Mouse (Mus musculus) left cerebral cortex, postnatal 10 days (tissue): ENCODE measurements around the gene Apoa2. TPM values are rescaled to one million over a fixed set of nuclear protein-coding genes. Genes with fewer than 3 reads are reported as not detected.

ENCODE experiments used
- DNase-seq, 2 experiments: peaks; one replicate each; pipeline ENCODE4 v3.0.0; 2021 to 2022; ENCODE audit warnings: low spot score in 2 of 2, mixed read lengths in 1 of 2; ENCODE audit errors: extremely low spot score in 1 of 2
- intact Hi-C: fragments of 180-260 bp; cut with DNase I; formaldehyde crosslinking; loops from one replicate; pipeline ENCODE4 v1.15.1; 2025
- total RNA-seq, 2 experiments: library from RNA; stranded (reverse); gene quantifications; 2 replicates each; pipeline ENCODE4 v1.2.3; 2021

The Apoa2 gene
- total RNA-seq, 2 experiments from 2014 or later, result 2.5 to 3.9 TPM

DNA sequence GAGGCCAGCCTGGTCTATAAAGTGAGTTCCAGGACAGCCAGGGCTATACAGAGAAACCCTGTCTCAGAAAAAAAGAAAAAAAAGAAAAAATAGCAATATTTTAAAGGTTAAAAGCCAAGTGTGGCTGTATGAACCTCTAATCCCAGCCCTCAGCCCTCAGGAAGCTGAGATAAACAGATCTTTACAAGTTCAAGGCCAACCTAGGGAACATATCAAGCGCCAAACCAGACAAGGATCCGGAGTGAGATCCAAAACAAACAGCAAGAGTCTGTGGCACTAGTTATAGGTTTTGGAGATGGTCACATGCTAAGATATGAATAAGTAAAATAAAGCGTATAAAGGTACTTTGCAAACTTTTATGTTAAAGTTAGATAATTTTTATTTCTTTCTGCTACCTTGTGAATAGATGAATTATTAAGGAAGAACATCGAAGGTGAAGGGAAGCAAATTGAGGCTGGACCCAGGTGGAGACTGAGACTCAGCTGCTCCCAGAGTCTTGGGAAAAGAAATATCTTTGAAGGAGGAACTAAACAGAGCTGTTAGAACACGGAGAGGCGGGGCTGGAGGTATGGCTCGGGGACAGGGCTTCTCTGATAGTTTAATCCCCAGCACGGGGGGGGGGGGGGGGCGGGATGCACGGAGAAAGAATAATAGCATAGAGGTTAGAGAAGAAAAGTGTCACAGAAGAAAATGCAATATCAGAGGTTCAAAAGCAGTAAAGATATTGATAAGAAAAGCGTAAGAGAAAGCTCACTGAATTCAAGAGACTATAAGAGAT lies 21.2 kb upstream of the Apoa2 start:
- DNase-seq, result no peak
- intact Hi-C loops, result no loop called here

DNA sequence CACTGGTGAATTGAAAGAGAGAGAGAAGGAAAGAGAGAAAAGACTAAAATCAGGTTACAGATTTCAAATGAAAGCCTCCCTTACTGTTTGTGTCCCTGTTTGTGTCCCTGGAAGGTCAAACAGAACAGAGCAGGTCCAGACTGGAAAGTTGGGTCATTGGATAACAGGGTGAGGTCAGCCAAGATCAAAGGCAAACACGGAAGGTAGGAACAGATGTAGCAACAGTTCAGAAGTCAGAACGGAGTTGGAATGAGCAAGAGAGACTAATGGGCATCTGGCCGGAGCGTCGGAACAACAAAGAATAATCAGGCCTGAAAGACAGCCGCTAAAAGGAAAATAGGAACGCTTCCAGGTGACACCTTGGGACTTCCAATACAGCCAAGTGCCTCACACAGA lies 20.6 kb upstream of the Apoa2 start:
- DNase-seq, result no peak
- intact Hi-C loops, result no loop called here

DNA sequence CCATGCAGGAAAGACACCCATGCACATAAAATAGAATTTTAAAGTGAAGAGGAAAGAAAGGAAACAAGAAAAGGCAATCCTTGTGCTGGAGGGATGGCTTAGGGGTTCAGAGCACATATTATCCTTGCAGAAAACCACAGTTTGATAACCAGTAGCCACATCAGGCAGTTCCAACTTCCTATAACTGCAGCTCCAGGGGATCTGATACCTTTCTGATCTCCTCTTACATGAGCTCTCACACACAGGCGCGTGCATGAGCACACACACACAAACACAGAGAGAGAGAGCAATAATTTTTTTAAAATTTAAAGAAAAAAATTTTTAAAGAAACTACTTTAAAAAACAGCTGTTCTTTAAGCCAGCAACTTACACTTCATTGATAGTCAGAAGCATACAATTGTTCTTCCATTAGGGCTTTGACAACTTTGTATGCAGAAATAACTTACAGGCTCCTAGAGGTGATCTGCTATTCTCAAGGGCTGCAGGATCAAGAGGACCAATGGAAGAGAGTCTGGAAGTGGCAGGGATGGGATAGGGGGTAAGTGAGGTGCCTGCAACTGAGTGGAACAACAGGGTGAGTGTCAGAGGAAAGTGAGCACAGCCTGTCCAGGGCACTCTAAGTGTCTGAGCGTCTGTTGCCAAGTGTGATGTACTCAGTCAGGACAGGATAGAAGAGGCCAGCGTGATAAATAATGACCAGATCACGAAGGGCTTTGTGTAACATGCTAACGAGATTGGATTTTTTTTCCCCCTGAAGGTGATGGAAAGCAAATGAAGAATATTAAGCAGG lies 19.0 kb upstream of the Apoa2 start:
- DNase-seq, result no peak
- intact Hi-C loops, result no loop called here

DNA sequence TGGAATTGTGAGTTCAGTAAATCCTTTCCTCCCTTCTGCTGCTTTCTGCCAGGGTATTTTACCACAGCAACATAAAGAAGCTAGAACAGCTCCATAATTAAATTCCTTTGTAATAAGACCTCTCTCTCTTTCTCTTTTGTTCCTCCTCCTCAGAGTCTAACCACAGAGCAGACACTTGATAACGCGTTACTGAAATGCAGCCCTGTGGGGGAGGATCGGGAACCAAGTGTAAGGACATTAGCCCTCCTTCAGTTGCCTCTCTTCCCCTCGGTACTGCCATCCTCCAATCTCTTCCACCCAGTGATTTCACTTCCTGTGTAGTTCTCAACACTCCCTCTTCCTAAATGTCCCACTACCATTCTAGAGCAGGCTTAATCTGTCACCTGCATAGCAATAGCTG lies 15.4 kb upstream of the Apoa2 start:
- no peak for DNase-seq
- intact Hi-C loops, result no loop called here

DNA sequence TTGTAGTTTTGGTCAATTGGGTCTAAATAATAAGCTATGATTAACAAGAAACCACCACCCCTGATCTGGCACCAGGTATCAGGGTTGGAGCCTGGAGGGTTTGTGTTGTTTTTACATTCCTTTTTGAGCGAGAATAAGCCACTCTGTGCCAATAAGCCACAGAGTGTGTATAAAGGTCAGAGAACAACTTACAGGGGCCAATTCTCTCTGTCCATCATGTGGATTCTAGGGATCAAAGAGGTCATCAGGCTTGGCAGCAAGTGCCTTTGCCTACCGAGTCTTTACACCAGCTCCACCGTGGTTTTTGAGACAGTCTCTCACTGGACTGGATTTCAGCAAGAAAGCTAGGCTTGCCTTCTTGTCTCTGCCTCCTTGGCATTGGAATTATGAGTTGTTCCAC lies 12.0 kb upstream of the Apoa2 start:
- intact Hi-C loops, result no loop called here
- no peak for DNase-seq

DNA sequence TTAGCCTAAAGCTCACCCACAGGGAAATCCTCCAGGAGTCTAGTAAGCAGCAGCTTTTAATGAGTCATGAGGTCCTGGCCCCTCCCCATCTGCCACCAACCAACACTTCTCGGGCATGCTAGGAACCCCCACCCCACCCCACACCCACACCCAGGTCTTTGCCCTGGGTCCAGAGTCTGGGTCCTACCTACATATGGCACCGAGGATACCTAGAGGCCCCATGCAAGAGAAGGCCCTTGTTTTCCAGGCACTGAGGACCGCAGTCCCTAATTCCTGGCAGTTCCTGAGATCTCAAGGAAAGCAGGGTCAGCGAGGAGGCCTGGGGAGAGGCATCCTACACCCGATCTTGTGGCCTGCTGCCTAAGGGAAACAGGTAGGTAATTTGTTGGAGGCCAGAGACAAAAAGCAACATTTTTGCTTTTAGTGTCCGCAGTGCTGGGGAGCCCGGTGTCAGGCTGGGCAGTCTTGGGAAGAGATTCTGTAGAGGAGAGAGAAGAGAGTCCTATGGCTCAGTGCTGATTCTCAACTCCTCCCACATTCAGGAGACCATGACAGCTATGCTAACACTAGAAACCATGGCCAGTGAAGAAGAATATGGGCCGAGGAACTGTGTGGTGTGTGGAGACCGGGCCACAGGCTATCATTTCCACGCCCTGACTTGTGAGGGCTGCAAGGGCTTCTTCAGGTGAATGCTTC lies 10.9 kb upstream of the Apoa2 start, which contains the start of gene Nr1i3:
Gene Nr1i3 (plus strand): TSS at position 170 of the 696 bp plus-strand sequence.
- no peak for DNase-seq
- intact Hi-C loops, result no loop called here

DNA sequence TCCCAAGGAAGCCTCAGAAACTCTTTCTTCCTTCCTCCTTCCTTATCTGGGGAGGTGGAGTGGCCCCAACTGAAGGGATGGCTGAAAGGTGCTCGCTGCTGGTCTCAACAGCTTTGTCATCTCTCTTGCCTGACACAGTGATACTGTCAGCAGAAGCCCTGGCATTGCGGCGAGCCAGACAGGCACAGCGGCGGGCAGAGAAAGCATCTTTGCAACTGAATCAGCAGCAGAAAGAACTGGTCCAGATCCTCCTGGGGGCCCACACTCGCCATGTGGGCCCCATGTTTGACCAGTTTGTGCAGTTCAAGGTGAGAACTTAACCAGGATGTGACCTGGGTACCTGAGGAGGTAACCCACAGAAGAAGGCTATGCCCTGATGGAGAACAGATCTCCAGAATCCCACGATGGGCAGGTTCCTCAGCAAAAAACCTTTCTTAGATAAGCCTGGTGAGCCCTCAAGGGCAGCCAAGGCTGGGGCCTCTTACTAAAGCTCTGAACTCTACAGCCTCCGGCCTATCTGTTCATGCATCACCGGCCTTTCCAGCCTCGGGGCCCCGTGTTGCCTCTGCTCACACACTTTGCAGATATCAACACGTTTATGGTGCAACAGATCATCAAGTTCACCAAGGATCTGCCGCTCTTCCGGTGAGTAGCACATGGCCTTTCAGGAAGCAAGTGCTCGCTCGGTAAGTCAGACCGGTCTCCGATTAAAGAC lies 8.5 kb upstream of the Apoa2 start:
- no peak for DNase-seq
- intact Hi-C loops, result no loop called here

DNA sequence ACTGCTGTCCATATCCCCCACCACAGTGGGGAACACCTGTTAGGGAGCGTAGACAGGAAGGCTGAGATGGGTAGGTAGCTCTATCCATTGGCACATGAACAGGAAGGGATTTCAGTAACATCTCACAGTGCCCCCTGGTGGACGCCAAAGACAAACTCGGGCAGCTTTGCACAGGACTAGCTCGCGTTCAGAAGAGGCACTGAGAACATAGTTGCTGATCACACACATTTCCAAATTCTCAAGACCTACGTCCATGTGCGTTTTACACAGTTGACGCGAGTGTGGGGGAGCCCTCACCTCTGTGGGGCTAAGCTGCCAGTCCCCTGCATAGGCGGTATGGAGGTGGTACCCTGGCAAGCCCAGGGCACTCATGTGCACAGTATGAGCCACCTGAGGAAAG lies 4.0 kb upstream of the Apoa2 start:
- intact Hi-C loops, result loop anchor here (2.0 kb wide), 2 partner anchors 56 to 102 kb away; no protein-coding TSS in a partner anchor
- peak; percentile 87 to 90 for DNase-seq

DNA sequence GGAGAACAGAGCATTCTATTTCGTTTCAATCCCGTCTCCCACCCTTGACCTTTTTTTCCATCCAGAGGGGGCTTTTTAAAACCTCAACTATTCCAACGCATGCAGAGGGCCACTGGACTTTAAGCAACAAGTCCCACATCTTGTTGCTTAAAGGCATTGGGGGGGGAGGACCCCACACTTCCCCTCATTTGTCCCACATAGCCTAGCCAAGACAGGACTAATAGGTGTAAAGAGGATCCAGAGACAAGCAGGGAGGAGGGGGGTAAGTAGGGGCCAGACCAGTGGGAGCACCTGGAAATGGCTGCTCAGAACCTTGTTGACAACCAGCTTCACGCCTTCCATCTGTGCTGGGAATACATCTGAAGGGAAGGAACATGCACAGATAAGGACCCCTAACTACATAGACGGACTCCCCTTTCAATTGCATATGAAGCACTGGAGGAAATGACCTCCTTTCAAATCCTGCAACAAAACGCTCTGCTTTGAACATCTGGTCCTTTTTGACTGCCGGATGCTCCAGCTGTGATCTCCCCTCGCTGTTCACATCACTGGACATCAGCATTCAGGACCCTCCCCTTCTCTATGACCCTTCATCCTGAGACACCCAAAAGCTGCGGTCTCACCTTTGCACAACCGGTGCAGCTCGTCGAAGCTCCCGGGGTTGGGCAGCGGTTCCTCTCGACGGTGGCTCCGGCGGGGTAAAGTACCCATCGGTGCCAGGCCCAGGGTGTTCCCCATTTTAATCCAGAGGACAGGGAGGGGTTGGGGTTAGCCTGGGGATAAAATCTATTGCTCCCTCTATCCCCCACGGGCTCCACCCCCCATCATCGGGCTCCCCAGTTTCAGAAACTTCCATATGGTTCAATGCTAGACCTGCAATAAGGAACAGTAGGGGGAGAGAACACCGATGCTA lies 3.3 kb upstream of the Apoa2 start:
- peak in 1 of 2 experiments; percentile 40 for DNase-seq
- intact Hi-C loops, result loop anchor here (2.0 kb wide), 3 partner anchors 25 to 103 kb away; no protein-coding TSS in a partner anchor

DNA sequence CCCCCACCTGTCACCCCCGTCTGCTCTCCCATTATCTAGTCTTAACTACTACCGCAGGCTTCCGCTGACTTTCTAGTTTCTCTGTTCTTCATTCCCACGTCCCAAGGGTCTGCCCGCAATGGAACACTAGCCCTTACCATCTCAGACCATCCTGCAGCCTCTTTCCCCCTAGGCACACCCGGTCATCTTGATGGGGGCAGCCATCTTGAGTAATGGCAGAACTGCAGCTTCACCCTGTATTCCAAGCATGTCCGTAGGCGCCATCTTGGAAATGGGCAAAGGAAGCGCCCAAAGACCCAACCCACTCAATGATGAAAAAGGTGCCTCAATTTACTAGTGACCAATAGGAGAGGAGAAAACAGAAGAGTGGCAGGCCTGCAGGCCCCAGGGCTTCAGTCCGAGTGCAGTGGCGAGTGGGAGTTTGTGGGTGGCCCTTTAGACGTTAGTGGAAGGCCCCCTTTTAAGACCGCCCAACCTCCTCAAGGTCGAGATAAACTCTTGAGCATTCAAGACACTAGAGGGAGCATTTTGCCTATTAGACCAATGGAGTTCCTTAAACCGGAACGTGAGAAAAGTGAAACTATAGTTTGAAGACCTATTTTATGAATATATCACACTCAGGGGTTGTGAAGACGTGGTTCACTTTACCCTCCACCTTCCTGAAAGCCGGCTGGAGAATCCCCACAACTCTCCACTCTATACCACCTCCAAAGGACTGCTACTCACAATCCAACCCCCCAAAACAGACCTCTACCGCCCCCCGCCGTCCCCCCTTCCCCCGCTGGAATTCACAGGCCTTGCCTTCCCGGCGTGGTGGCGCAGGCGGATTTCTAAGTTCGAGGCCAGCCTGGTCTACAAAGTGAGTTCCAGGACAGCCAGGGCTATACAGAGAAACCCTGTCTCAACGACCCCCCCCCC lies 2.4 kb upstream of the Apoa2 start, which contains the start of gene Tomm40l:
Gene Tomm40l (minus strand): TSS at position 277 of the 918 bp plus-strand sequence.
- peak; percentile 94 to 97 for DNase-seq
- intact Hi-C loops, result loop anchor here (2.0 kb wide), 1 partner anchor 24 kb away; no protein-coding TSS in a partner anchor

DNA sequence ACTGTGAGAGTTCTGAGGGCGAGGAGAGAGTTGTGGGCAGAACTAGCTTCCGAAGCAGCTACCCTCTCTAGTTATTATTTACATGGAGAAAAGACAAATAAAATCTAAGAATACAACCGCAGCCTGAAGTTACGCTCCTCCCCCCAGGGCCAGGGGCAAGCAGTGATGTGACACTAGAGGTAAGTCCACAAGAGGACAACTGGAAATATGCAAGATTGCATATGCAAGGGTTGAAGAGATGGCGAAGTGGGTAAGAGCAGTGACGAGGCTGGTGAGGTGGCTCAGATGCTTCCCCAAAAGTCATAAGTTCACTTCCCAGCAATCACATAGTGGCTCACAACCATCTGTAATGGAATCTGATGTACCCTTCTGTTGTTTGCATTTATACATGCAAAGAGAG lies 1.7 kb upstream of the Apoa2 start:
- DNase-seq, result no peak
- intact Hi-C loops, result loop anchor here (2.0 kb wide), 1 partner anchor 24 kb away; no protein-coding TSS in a partner anchor

DNA sequence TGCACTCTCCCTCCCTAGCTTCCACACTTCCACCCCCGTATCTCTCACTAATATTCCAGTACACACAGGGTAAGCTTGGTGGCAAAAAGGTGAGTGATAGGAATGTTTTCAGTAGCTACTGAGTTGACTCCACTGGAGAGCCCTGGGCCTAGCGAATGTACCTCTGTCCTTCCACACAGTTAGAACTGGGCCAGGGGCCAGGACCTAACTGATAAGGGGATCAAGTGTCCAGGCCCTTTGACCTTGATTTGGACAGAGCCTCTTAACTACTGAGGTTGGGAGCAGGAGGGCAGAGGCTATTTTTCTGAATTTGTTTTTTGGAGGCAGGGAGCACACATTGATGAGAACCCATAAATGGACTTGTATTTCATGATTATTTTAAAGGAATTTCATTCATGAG lies 1.1 kb upstream of the Apoa2 start:
- peak in 1 of 2 experiments; percentile 29 for DNase-seq
- intact Hi-C loops, result loop anchor here (2.0 kb wide), 1 partner anchor 23 kb away; no protein-coding TSS in a partner anchor

DNA sequence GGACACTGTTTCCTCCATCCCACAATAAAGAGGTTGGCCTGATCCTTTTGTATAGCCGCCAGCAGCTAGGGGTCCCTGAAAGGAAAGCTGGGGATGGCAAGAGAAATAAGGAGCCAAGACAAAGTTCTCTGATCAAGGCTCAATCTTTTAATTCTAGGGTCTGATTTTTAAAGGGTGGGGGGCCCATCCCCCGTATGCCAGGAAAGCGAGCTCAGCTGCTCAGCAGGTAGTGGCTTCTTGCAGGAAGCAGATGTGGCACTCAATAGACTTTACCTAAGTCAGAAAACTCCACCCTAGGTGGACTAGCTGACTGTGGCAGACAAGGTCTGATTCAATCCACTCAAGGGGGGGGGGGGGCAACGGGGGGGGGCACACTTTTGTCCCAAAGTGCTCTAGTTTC lies 1.9 kb downstream of the Apoa2 start:
- intact Hi-C loops, result no loop called here
- DNase-seq, result no peak

DNA sequence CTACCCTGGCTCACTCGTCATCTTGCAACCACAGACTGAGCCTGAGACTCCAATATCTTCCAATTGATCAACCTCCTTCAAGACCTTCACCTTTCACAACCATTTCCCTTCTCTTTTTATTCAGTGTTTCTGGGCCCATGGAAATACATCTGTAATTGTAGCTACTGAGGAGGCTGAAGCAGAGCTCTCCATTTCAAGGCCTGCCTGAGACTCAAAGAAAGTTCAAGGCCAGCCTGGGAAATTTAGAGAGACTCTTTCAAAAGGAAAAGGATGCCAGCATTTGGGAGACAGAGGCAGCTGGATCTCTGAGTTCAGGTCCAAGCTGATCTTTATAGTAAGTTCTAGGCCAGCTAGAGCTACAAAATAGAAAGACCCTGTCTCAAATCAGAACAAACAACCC lies 3.0 kb downstream of the Apoa2 start:
- intact Hi-C loops, result no loop called here
- DNase-seq, result no peak

DNA sequence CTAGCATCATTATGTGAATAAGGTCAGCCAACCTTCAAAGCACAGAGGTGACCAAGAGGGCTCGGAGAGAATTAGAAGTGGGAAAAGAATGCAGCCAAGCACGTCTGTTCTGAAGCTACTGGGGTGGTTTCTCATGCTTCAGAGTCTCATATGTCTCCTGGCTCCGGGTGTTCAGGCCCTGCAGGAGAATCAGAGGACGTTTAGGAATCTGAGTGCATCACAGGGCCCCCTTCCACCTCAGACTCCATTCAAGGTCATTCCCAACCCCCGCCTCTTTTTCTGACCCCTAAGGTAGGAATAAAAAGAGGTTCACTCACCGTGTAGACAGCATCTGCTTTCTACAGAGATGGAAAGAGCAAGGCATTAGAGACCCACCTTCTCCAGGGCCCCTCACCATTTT lies 4.9 kb downstream of the Apoa2 start:
- intact Hi-C loops, result no loop called here
- no peak for DNase-seq

DNA sequence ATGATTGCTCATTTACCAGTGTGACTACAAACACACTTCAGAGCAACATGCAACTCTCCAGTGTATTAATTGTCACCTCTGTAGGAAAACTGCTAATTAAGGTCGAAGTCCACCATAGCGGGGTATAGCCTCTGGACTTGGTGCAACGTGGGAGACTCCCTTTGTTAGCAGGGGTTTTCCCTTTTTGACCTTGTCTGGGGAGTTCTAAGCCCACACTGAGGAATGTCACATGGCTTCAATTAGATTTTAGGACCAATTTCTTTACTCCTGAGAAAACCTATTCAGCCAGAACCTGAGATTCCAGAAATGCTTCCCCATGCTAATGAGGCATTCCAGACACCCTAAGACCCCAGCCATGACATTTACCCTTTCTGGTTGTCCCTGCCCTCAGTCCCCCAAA lies 5.4 kb downstream of the Apoa2 start:
- DNase-seq, result no peak
- intact Hi-C loops, result no loop called here

DNA sequence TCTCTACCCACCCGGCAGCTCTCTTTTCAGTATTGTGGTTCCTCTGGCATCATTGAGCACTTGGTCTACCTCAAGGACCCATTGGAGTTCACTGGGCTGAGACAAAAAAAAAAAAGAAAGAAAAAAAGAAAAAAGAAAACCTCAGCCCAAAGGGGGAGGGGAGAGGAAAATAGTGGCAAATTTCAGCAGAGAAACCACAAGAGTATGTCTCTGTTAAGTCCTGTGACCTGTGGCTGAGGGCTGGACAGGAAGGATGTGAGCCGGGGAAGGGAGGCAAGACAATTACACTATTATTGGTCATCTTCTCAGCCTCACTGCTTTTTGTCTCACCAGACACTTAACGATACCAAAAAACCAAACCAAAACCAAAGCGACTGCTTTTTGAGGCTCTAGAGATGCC lies 7.0 kb downstream of the Apoa2 start:
- intact Hi-C loops, result no loop called here

More for the DNA sequence above, 7.0 kb downstream of the Apoa2 start:
- DNase-seq, result no peak
